Mouse (Mus musculus) limb, embryonic 11.5 days (tissue): Measurements from ENCODE around the gene Rgs3. TPM values are rescaled to one million over a fixed set of nuclear protein-coding genes. Genes with fewer than 3 reads are reported as not detected.

ENCODE experiments used
- ATAC-seq: fragments of 200-750 bp; cut with Nextera tagmentation; 2 replicates; pipeline ENCODE4 v1.8.0; 2017; ENCODE audit warnings: low read depth; ENCODE audit not compliant: insufficient number of reproducible peaks, low FRiP score, low TSS enrichment
- DNase-seq: peaks from one replicate; pipeline ENCODE4 v3.0.0-alpha.2; 2015; ENCODE audit warnings: low spot score
- H3K27ac ChIP-seq: fragments of 300-500 bp; sonication (generic); replicated peaks from 2 replicates; pipeline ENCODE4 v1.5.1; 2014; ENCODE audit warnings: low read depth, mild to moderate bottlenecking, low read length
- H3K27me3 ChIP-seq: fragments of 300-500 bp; sonication (generic); 2 replicates; pipeline ENCODE4 v1.6.1; 2014; ENCODE audit warnings: mild to moderate bottlenecking, low read length, mixed read lengths; ENCODE audit not compliant: control insufficient read depth, insufficient read depth
- H3K36me3 ChIP-seq: fragments of 300-500 bp; sonication (generic); 2 replicates; pipeline ENCODE4 v1.6.1; 2014; ENCODE audit warnings: mild to moderate bottlenecking, low read length, moderate library complexity, mixed read lengths; ENCODE audit not compliant: control insufficient read depth, insufficient read depth
- H3K4me1 ChIP-seq: fragments of 300-500 bp; sonication (generic); 2 replicates; pipeline ENCODE4 v1.6.1; 2014; ENCODE audit warnings: low read length, mixed read lengths; ENCODE audit not compliant: control insufficient read depth, insufficient read depth
- H3K4me2 ChIP-seq: fragments of 300-500 bp; sonication (generic); 2 replicates; pipeline ENCODE4 v1.6.1; 2014; ENCODE audit warnings: low read depth, mild to moderate bottlenecking, moderate library complexity; ENCODE audit not compliant: severe bottlenecking
- H3K4me3 ChIP-seq: fragments of 300-500 bp; sonication (generic); 2 replicates; pipeline ENCODE4 v1.5.1; 2014; ENCODE audit warnings: low read depth, low read length
- H3K9ac ChIP-seq: fragments of 300-500 bp; sonication (generic); 2 replicates; pipeline ENCODE4 v1.6.1; 2014; ENCODE audit warnings: mild to moderate bottlenecking, low read length
- H3K9me3 ChIP-seq: fragments of 300-500 bp; sonication (generic); 2 replicates; pipeline ENCODE4 v1.6.1; 2016; ENCODE audit warnings: low read length; ENCODE audit not compliant: control insufficient read depth
- WGBS: fragments of 180-500 bp; shearing (Covaris S2); extraction: QIAGEN DNeasy Blood & Tissue Kit; methylation state at CpG from one replicate; pipeline ENCODE4 v1.1.7; 2014; 5-methylcytosine and 5-hydroxymethylcytosine counted together
- polyA plus RNA-seq: library from polyadenylated mRNA; unstranded; fragments of >200 nt; fragmentation: Nextera tagmentation; extraction: Ambion mirVana; gene quantifications from 2 replicates; pipeline ENCODE4 v1.2.1, GENCODE M21; 2014

Gene Rgs3
- polyA plus RNA-seq, 1 experiment from 2014 or later = 22.9 TPM

DNA sequence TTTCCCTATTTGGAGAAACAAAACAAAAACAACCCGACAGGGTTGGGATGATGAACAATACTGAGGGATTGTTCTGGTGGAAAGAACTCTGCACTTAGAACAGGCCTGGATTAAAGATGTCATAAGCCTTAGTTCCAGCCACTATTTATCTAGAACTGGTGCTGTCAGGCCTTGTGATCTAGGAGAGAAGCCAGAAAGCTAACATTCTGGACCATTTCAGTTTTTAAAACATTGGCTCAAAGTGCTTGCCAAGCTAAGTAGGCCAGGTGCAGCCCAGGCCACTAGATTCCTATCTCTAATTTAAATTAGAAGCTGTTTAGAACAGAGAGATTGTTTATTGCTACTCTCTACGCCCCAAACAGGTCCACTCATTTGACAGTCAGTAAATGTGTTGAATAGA lies 33.4 kb upstream of the Rgs3 start:
- Histone ChIP-seq H3K27ac (no peak overlapping the region), H3K36me3 (peaks cover 2% of the 10 kb centered on the region; the same call in 1 of the 2 replicates), H3K27me3 (no peaks in the 10 kb centered on the region), H3K4me2 (no peak overlapping the region), H3K4me3 (no peak overlapping the region), H3K4me1 (peaks cover 9% of the 10 kb centered on the region), H3K9ac (no peak overlapping the region), H3K9me3 (no peaks in the 10 kb centered on the region)
- ATAC-seq (no peak), DNase-seq (no peak)
- 57% methylated on average over 2 of the region's 2 CpGs for WGBS

DNA sequence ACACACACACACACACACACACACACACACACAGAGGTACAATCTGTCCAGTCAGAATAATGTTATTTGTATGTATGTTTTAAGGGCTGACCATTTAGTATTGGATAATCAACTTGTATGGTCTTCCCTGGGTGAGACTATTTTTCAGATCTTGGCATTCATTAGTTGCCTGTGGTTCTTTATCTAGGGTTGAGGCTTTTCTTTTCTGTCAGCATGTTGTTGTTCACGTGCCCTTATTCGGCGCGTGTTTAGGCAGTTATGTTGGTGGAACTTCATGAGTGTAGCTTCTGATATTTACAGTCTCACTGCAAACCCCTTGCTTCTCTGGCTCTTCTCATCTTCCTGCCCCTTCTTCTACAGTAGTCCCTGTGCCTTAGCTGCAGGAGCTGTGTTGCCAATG lies 32.0 kb upstream of the Rgs3 start:
- H3K9me3 ChIP-seq = no peaks in the 10 kb centered on the region
- peaks cover 9% of the 10 kb centered on the region for H3K4me1 ChIP-seq
- no peak overlapping the region for H3K9ac ChIP-seq
- ATAC-seq (no peak), DNase-seq (no peak)
- H3K4me3 ChIP-seq = no peak overlapping the region
- H3K4me2 ChIP-seq = no peak overlapping the region
- WGBS = 81% methylated on average over 4 of the region's 4 CpGs
- H3K27ac ChIP-seq = no peak overlapping the region
- H3K36me3 ChIP-seq = no peaks in the 10 kb centered on the region; the same call in 1 of the 2 replicates
- no peaks in the 10 kb centered on the region for H3K27me3 ChIP-seq

DNA sequence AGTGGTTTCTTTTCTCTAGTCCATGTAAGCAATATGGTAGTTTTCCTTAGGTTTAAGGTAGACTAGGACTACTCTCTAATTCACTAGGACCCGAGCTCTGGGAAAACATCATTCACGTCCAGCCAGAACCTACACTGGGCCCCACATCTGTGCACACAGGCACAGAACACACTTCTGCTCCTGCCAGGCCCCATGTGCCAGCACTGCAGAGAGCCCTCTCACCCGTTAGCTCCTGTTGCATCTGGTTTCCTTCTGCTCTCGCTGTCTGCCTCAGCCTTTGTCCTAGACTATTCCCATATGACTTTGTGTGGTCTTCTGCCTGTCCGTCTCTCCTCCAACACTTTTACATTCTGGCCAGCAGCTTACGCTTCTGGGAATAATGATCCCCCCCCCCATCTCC lies 25.9 kb upstream of the Rgs3 start:
- Histone ChIP-seq H3K4me3 (no peak overlapping the region), H3K9ac (no peak overlapping the region), H3K36me3 (no peaks in the 10 kb centered on the region), H3K9me3 (no peaks in the 10 kb centered on the region), H3K27ac (no peak overlapping the region), H3K4me1 (no peaks in the 10 kb centered on the region), H3K4me2 (no peak overlapping the region), H3K27me3 (no peaks in the 10 kb centered on the region)
- 66% methylated on average over 6 of the region's 6 CpGs for WGBS
- ATAC-seq = no peak
- no peak for DNase-seq

DNA sequence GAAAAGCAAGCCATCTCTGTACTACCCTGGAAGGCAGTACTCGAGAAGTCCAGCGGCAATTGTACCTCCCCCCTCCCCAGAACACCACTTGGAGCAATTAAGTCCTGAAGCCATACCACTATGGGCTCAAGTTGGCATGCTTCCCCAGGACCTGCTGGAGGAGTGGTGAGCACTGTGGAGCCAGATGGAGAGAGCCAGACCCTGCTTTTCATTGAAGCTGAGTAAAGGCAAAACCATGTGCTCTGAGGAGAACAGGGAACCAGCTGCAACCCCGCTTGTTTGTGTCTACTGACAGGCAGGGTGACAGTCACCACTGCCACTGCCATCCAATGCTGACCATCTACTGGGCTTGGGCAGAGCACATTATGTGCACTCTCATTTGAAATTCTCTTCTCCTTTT lies 17.8 kb upstream of the Rgs3 start:
- no peak for ATAC-seq
- Histone ChIP-seq H3K9me3 (no peaks in the 10 kb centered on the region), H3K4me2 (no peak overlapping the region), H3K4me1 (no peaks in the 10 kb centered on the region), H3K4me3 (no peak overlapping the region), H3K27me3 (no peaks in the 10 kb centered on the region), H3K9ac (no peak overlapping the region), H3K36me3 (no peaks in the 10 kb centered on the region), H3K27ac (no peak overlapping the region)
- 72% methylated on average over 3 of the region's 3 CpGs for WGBS
- no peak for DNase-seq

DNA sequence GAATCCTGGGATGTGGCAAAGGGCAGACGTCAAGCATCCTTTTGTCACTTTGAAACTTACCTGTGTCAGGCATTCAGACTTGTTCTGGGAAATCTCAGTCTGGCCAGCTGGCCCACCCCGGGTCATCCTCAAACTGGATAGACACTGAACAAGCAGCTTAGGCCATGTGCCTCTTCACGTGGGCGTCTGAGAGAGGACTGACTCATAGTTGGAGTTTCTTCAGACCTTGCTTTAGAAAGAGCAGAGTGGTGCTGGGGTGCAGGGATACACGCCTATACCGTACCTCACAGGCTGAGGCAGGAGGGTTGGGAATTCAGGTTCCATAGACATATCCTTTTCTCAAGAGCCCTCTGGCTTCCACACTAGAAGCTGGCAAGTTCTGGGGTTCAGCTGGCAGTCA lies 15.9 kb upstream of the Rgs3 start:
- WGBS = 86% methylated on average over 6 of the region's 6 CpGs
- H3K27me3 ChIP-seq = no peaks in the 10 kb centered on the region
- no peaks in the 10 kb centered on the region for H3K36me3 ChIP-seq
- no peak overlapping the region for H3K4me3 ChIP-seq
- DNase-seq = no peak
- H3K9ac ChIP-seq = no peak overlapping the region
- H3K4me2 ChIP-seq = no peak overlapping the region
- H3K9me3 ChIP-seq = no peaks in the 10 kb centered on the region
- ATAC-seq = no peak
- no peak overlapping the region for H3K27ac ChIP-seq
- no peaks in the 10 kb centered on the region for H3K4me1 ChIP-seq

DNA sequence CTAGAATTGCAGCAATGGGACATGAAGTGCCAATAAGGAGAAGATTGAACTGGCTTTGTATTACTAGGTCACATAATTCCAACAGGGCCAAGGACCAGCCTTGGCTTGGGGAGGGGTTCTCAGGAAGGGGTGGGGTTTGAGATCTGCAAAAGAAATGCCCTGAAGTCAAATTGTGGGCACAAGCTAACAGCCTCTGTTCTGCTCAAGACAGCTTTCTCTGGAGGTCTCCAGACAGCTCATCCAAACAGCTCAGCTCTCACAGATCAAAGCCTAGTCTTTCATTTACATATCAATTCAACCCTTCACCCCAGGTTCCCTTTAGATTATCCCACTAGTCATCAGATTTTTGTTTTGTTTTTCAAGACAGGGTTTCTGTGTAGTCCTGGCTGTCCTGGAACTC lies 14.8 kb upstream of the Rgs3 start:
- H3K9ac ChIP-seq = no peak overlapping the region
- DNase-seq (no peak), ATAC-seq (no peak)
- no peaks in the 10 kb centered on the region for H3K4me1 ChIP-seq
- no peak overlapping the region for H3K4me2 ChIP-seq
- H3K4me3 ChIP-seq = no peak overlapping the region
- H3K9me3 ChIP-seq = no peaks in the 10 kb centered on the region
- H3K27ac ChIP-seq = no peak overlapping the region
- H3K36me3 ChIP-seq = no peaks in the 10 kb centered on the region
- no peaks in the 10 kb centered on the region for H3K27me3 ChIP-seq

DNA sequence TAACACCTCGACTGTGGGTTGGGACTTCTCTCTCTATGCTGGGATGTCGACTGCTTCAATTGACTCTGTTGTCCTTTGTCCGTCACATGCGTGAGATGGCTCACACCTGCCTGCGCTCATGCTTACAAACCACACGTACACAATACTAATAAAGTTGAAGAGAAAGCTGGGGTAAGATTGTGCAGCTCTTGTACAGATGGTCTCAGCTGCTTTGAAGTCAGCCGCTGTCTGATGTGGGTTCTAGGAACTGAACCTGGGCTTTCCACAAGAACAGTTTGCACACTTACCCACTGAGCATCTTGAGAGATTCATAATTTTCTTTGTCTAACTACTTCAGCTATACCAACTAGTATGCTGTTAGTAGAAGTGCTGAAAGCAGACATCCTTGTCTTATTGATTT lies 7.7 kb upstream of the Rgs3 start:
- Histone ChIP-seq H3K9ac (no peak overlapping the region), H3K4me2 (no peak overlapping the region), H3K36me3 (no peaks in the 10 kb centered on the region), H3K4me3 (no peak overlapping the region), H3K27ac (no peak overlapping the region), H3K4me1 (no peaks in the 10 kb centered on the region), H3K27me3 (no peaks in the 10 kb centered on the region), H3K9me3 (no peaks in the 10 kb centered on the region)
- 87% methylated on average over 7 of the region's 7 CpGs for WGBS
- ATAC-seq (no peak), DNase-seq (no peak)

DNA sequence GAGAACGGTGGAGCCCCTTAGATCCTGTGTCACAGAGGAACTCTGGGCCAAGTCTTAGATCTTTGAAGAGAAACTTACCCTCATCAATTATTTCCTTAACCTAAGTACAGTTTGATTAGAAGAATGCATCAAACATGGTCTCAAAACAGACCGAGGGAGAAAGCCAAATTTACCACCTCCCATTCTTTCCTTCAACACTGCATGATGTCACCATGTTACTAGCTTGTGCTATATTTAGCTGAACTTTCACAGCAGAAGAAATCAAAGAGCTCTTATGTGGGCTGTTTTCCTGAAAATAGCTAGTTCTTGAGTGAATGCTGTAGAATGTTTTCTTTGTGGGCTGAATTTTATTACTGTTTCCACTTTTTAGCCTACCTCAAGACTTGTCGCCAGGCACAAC lies 2.2 kb upstream of the Rgs3 start:
- Histone ChIP-seq H3K9me3 (no peaks in the 10 kb centered on the region), H3K4me1 (no peaks in the 10 kb centered on the region), H3K9ac (no peak overlapping the region), H3K4me2 (no peak overlapping the region), H3K36me3 (no peaks in the 10 kb centered on the region), H3K27ac (no peak overlapping the region), H3K27me3 (no peaks in the 10 kb centered on the region), H3K4me3 (no peak overlapping the region)
- WGBS = 79% methylated on average over 3 of the region's 3 CpGs
- ATAC-seq (no peak), DNase-seq (no peak)

DNA sequence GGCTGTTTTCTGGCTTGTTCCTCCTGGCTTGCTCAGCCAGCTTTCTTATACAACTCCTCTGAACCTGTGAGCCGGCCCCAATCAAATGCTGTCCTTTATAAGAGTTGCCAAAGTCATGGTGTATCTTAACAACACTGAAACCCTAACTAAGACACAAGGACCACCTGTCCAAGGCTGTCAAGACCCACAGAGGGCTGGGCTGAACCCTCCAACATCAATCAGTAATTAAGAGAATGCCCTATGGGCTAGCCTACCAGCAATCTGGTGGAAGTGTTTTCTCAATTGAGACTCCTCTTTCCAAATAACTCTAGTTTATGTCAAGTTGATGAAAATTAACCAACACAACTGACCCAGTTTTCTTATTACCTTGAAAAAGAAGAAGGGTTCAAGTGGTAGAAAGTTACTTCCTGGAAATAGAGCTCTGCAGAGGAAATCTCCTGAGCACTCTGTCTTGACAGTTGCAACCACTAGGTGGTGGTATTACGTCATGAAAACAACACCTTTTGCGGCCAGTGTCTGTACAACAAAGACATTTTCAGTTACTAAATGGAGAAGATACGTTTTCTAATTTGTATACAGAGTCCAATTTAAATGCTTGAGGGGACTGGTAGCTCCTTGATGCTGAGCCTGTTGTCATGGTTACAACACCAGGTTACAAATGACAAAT lies 1.4 kb downstream of the Rgs3 start:
- no peaks in the 10 kb centered on the region for H3K27me3 ChIP-seq
- no peak overlapping the region for H3K27ac ChIP-seq
- peak; percentile 79 for DNase-seq
- H3K4me3 ChIP-seq = no peak overlapping the region
- no peaks in the 10 kb centered on the region for H3K9me3 ChIP-seq
- no peak overlapping the region for H3K4me2 ChIP-seq
- ATAC-seq = no peak
- no peak overlapping the region for H3K9ac ChIP-seq
- H3K4me1 ChIP-seq = no peaks in the 10 kb centered on the region
- WGBS = 22% methylated on average over 4 of the region's 4 CpGs
- H3K36me3 ChIP-seq = no peaks in the 10 kb centered on the region
